Mouse (Mus musculus) kidney, postnatal 0 days (tissue): ENCODE data around the gene Phf5a. TPM values are rescaled to one million over a fixed set of nuclear protein-coding genes. Genes with fewer than 3 reads are reported as not detected.
A peak's percentile ranks its signal among the peaks of the same experiment; 100 is the strongest.

Experiments used
- ATAC-seq: fragments of 200-750 bp; cut with Nextera tagmentation; replicated peaks from 2 replicates; pipeline ENCODE4 v1.8.0; 2017; ENCODE audit warnings: low read depth, moderate number of reproducible peaks, moderate TSS enrichment, moderate library complexity; ENCODE audit not compliant: low FRiP score
- DNase-seq: peaks from one replicate; pipeline ENCODE4 v3.0.0-alpha.2; 2016; ENCODE audit warnings: low spot score
- H3K27ac ChIP-seq: fragments of 300-500 bp; sonication (generic); 2 replicates; pipeline ENCODE4 v1.5.1; 2014; ENCODE audit warnings: mild to moderate bottlenecking
- H3K27me3 ChIP-seq: fragments of 300-500 bp; sonication (generic); 2 replicates; pipeline ENCODE4 v1.6.1; 2014; ENCODE audit warnings: low read length, mixed read lengths; ENCODE audit not compliant: insufficient read depth
- H3K36me3 ChIP-seq: fragments of 300-500 bp; sonication (generic); 2 replicates; pipeline ENCODE4 v1.6.1; 2014; ENCODE audit warnings: low read length, mixed read lengths; ENCODE audit not compliant: insufficient read depth
- H3K4me1 ChIP-seq: fragments of 300-500 bp; sonication (generic); replicated peaks from 2 replicates; pipeline ENCODE4 v1.6.1; 2014; ENCODE audit warnings: antibody characterized with exemption, low read length, mixed read lengths; ENCODE audit not compliant: insufficient read depth
- H3K4me2 ChIP-seq: fragments of 300-500 bp; sonication (generic); 2 replicates; pipeline ENCODE4 v1.6.1; 2014; ENCODE audit warnings: mild to moderate bottlenecking, low read length, moderate library complexity, mixed read lengths
- H3K4me3 ChIP-seq: fragments of 300-500 bp; sonication (generic); replicated peaks from 2 replicates; pipeline ENCODE4 v1.5.1; 2014; ENCODE audit warnings: low read depth, low read length
- H3K9ac ChIP-seq: fragments of 300-500 bp; sonication (generic); 2 replicates; pipeline ENCODE4 v1.6.1; 2014; ENCODE audit warnings: low read depth, low read length
- H3K9me3 ChIP-seq: fragments of 300-500 bp; sonication (generic); replicated peaks from 2 replicates; pipeline ENCODE4 v1.6.1; 2016; ENCODE audit warnings: low read length, inconsistent platforms, mixed read lengths
- CTCF ChIP-seq: IDR thresholded peaks from 2 replicates; pipeline ENCODE4 v1.5.1; 2016; ENCODE audit warnings: antibody characterized with exemption, low read depth, mild to moderate bottlenecking, moderate library complexity
- WGBS: fragments of 180-500 bp; shearing (Covaris S2); extraction: QIAGEN DNeasy Blood & Tissue Kit; methylation state at CpG from one replicate; pipeline ENCODE4 v1.1.7; 2014; 5-methylcytosine and 5-hydroxymethylcytosine counted together
- polyA plus RNA-seq: library from polyadenylated mRNA; unstranded; fragments of >200 nt; fragmentation: Nextera tagmentation; extraction: Ambion mirVana; gene quantifications from 2 replicates; pipeline ENCODE4 v1.2.1, GENCODE M21; 2015

The Phf5a gene
- polyA plus RNA-seq, 1 experiment from 2014 or later, result 103 TPM

- peak overlapping the region; percentile 88 for H3K9ac ChIP-seq
- no peaks in the 10 kb centered on the region for H3K27me3 ChIP-seq
- H3K4me3 ChIP-seq, result peak overlapping the region; percentile 83
- peak overlapping the region; percentile 79 for H3K4me2 ChIP-seq
- H3K27ac ChIP-seq, result peak overlapping the region; percentile 96
- H3K9me3 ChIP-seq, result no peaks in the 10 kb centered on the region
- no peaks in the 10 kb centered on the region for H3K36me3 ChIP-seq
- H3K4me1 ChIP-seq, result 0 out of 2 replicates have a peak, but pooled peaks cover 7% of the 10 kb centered on the region
- ATAC-seq, result peak; percentile 41
- 0 out of 2 replicates have a peak, but pooled peaks have one; percentile 6 for TF ChIP-seq CTCF
- DNase-seq, result peak; percentile 92
- under 1% methylated on average over 23 of the region's 23 CpGs for WGBS
Observed at GRCm38 (mm10) chr15:81858138-81858516, 13.6 kb downstream of the Phf5a start.

- under 1% methylated on average over 33 of the region's 33 CpGs for WGBS
- H3K27me3 ChIP-seq, result no peaks in the 10 kb centered on the region
- H3K4me1 ChIP-seq, result 0 out of 2 replicates have a peak, but pooled peaks cover 7% of the 10 kb centered on the region
- H3K27ac ChIP-seq, result peak overlapping the region; percentile 96
- peak overlapping the region; percentile 79 for H3K4me2 ChIP-seq
- TF ChIP-seq CTCF, result no peak
- ATAC-seq (0 out of 2 replicates have a peak, but pooled peaks have one; percentile 6), DNase-seq (peak; percentile 77)
- no peaks in the 10 kb centered on the region for H3K9me3 ChIP-seq
- peak overlapping the region; percentile 83 for H3K4me3 ChIP-seq
- no peaks in the 10 kb centered on the region for H3K36me3 ChIP-seq
- H3K9ac ChIP-seq, result peak overlapping the region; percentile 88
Observed at GRCm38 (mm10) chr15:81857724-81858116, 14.0 kb downstream of the Phf5a start.

GRCm38 (mm10) chr15:81856938-81857723 lies 14.6 kb downstream of the Phf5a start:
- no peaks in the 10 kb centered on the region for H3K9me3 ChIP-seq
- H3K4me2 ChIP-seq, result peak overlapping the region; percentile 79
- ATAC-seq (no peak), DNase-seq (peak; percentile 30)
- peak overlapping the region; percentile 88 for H3K9ac ChIP-seq
- TF ChIP-seq CTCF, result no peak
- H3K27me3 ChIP-seq, result no peaks in the 10 kb centered on the region
- H3K4me3 ChIP-seq, result peak overlapping the region; percentile 83
- peak overlapping the region; percentile 96 for H3K27ac ChIP-seq
- H3K4me1 ChIP-seq, result 0 out of 2 replicates have a peak, but pooled peaks cover 7% of the 10 kb centered on the region
- 0% methylated on average over 14 of the region's 14 CpGs for WGBS
- no peaks in the 10 kb centered on the region; the same call in 1 of the 2 replicates for H3K36me3 ChIP-seq

- peak; percentile 86 for ATAC-seq
- H3K27ac ChIP-seq, result peak overlapping the region; percentile 96
- no peaks in the 10 kb centered on the region for H3K27me3 ChIP-seq
- H3K9me3 ChIP-seq, result no peaks in the 10 kb centered on the region
- peak; percentile 96 for DNase-seq
- under 1% methylated on average over 28 of the region's 28 CpGs for WGBS
- peak overlapping the region; percentile 79 for H3K4me2 ChIP-seq
- peak overlapping the region; percentile 83 for H3K4me3 ChIP-seq
- TF ChIP-seq CTCF, result no peak
- peaks cover 9% of the 10 kb centered on the region for H3K36me3 ChIP-seq
- peak overlapping the region; percentile 88 for H3K9ac ChIP-seq
- 0 out of 2 replicates have a peak, but pooled peaks cover 7% of the 10 kb centered on the region for H3K4me1 ChIP-seq
Observed at GRCm38 (mm10) chr15:81856030-81856790, 15.5 kb downstream of the Phf5a start.

GRCm38 (mm10) chr15:81853081-81853480 lies 18.6 kb downstream of the Phf5a start:
- DNase-seq (no peak), ATAC-seq (no peak)
- Histone ChIP-seq H3K27me3 (no peaks in the 10 kb centered on the region), H3K4me1 (0 out of 2 replicates have a peak, but pooled peaks cover 7% of the 10 kb centered on the region), H3K36me3 (peaks cover 33% of the 10 kb centered on the region), H3K9ac (no peak overlapping the region), H3K4me3 (no peak overlapping the region), H3K9me3 (no peaks in the 10 kb centered on the region), H3K27ac (0 out of 2 replicates have a peak overlapping the region, but pooled peaks have one; percentile 31), H3K4me2 (no peak overlapping the region)
- 77% methylated on average over 7 of the region's 7 CpGs for WGBS
- no peak for TF ChIP-seq CTCF

GRCm38 (mm10) chr15:81852411-81853000 lies 19.2 kb downstream of the Phf5a start:
- H3K9me3 ChIP-seq, result no peaks in the 10 kb centered on the region
- no peak for TF ChIP-seq CTCF
- H3K4me3 ChIP-seq, result no peak overlapping the region
- peak overlapping the region; percentile 31; the same call in 1 of the 2 replicates for H3K27ac ChIP-seq
- WGBS, result 80% methylated on average over 9 of the region's 9 CpGs
- no peak for DNase-seq
- no peak overlapping the region for H3K4me2 ChIP-seq
- peaks cover 33% of the 10 kb centered on the region for H3K36me3 ChIP-seq
- H3K4me1 ChIP-seq, result 0 out of 2 replicates have a peak, but pooled peaks cover 7% of the 10 kb centered on the region
- no peak for ATAC-seq
- no peak overlapping the region for H3K9ac ChIP-seq
- H3K27me3 ChIP-seq, result no peaks in the 10 kb centered on the region
